Mouse (Mus musculus): ENCODE data around the gene Znrf1. TPM values are rescaled to one million over a fixed set of nuclear protein-coding genes. Genes with fewer than 3 reads are reported as not detected.

Znrf1 gene
- polyA plus RNA-seq, 1 experiment from 2014 or later, result 39.3 TPM

- no peak for DNase-seq (ENCODE audit: low spot score)
- H3K9ac ChIP-seq (replicated peaks; ENCODE audit: low read length), result no peak overlapping the region
- no peaks in the 10 kb centered on the region for H3K9me3 ChIP-seq (replicated peaks; ENCODE audit: control insufficient read depth, low read length)
- no peak overlapping the region for H3K4me3 ChIP-seq (ENCODE audit: low read depth, low read length)
- WGBS, result 71% methylated on average over 11 of the region's 11 CpGs
- no peak overlapping the region for H3K27ac ChIP-seq (replicated peaks; ENCODE audit: low read depth, low read length)
- no peaks in the 10 kb centered on the region for H3K27me3 ChIP-seq (ENCODE audit: control insufficient read depth, insufficient read depth, low read length)
- ATAC-seq (replicated peaks; ENCODE audit: insufficient number of reproducible peaks, low FRiP score, low TSS enrichment, low read depth), result no peak
- H3K36me3 ChIP-seq (replicated peaks; ENCODE audit: control insufficient read depth, insufficient read depth, low read depth, low read length), result no peaks in the 10 kb centered on the region; the same call in 1 of the 2 replicates
- no peak overlapping the region for H3K4me2 ChIP-seq (ENCODE audit: low read depth, low read length)
- no peaks in the 10 kb centered on the region for H3K4me1 ChIP-seq (ENCODE audit: control insufficient read depth, insufficient read depth, low read length)
These were observed 34.0 kb upstream of the Znrf1 start for GRCm38 (mm10) chr8:111501724-111502464.

DNA sequence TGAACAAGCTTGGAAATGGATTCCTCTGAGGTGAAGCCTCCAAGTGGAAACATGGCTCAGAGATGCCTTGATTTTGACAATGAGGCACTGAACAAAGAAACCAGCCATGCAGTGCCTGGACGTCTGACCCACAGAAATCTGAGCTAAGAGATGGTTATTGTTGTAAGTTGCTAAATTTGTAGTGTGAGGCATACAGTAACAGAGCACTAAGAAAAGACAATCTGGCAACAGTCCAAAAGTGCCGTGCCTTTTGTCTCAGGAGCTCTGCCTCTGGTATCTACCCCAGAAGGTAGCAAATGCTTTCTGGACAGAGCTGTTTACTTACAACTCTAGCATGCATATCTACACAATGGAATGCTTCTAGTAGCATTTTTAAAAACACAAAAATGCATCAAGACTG, 27.3 kb upstream of the Znrf1 start:
- no peak overlapping the region for H3K4me3 ChIP-seq (ENCODE audit: low read depth, low read length)
- no peaks in the 10 kb centered on the region for H3K9me3 ChIP-seq (replicated peaks; ENCODE audit: control insufficient read depth, low read length)
- 63% methylated on average over 2 of the region's 2 CpGs for WGBS
- H3K9ac ChIP-seq (replicated peaks; ENCODE audit: low read length), result no peak overlapping the region
- no peak for DNase-seq (ENCODE audit: low spot score)
- no peaks in the 10 kb centered on the region for H3K27me3 ChIP-seq (ENCODE audit: control insufficient read depth, insufficient read depth, low read length)
- no peaks in the 10 kb centered on the region for H3K36me3 ChIP-seq (replicated peaks; ENCODE audit: control insufficient read depth, insufficient read depth, low read depth, low read length)
- ATAC-seq (replicated peaks; ENCODE audit: insufficient number of reproducible peaks, low FRiP score, low TSS enrichment, low read depth), result no peak
- no peak overlapping the region for H3K27ac ChIP-seq (replicated peaks; ENCODE audit: low read depth, low read length)
- no peaks in the 10 kb centered on the region for H3K4me1 ChIP-seq (ENCODE audit: control insufficient read depth, insufficient read depth, low read length)
- H3K4me2 ChIP-seq (ENCODE audit: low read depth, low read length), result no peak overlapping the region

DNA sequence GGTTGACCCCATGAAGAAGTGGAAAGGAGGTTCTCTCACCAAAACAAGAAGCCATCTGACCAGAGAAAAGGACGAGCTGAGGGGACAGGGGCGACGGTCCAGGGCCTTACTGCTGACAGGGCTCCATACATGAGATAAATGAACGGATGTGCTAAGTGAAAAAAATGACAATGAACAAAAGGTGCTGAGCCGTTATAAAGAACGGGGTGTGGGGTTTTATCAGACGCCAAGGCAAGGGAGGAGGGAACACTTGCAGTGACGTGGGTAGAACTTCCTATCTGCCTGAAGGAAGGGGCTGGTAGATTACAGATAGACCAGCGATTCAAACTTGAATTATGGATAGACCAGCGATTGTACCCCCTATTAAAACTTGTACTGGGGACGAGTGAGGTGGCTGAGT, 26.6 kb upstream of the Znrf1 start:
- 86% methylated on average over 11 of the region's 11 CpGs for WGBS
- Histone ChIP-seq H3K27me3 (ENCODE audit: control insufficient read depth, insufficient read depth, low read length) (no peaks in the 10 kb centered on the region), H3K4me2 (ENCODE audit: low read depth, low read length) (no peak overlapping the region), H3K4me3 (ENCODE audit: low read depth, low read length) (no peak overlapping the region), H3K9me3 (replicated peaks; ENCODE audit: control insufficient read depth, low read length) (no peaks in the 10 kb centered on the region), H3K27ac (replicated peaks; ENCODE audit: low read depth, low read length) (no peak overlapping the region), H3K9ac (replicated peaks; ENCODE audit: low read length) (no peak overlapping the region), H3K36me3 (replicated peaks; ENCODE audit: control insufficient read depth, insufficient read depth, low read depth, low read length) (no peaks in the 10 kb centered on the region), H3K4me1 (ENCODE audit: control insufficient read depth, insufficient read depth, low read length) (no peaks in the 10 kb centered on the region)
- ATAC-seq (replicated peaks; ENCODE audit: insufficient number of reproducible peaks, low FRiP score, low TSS enrichment, low read depth) (no peak), DNase-seq (ENCODE audit: low spot score) (no peak)

DNA sequence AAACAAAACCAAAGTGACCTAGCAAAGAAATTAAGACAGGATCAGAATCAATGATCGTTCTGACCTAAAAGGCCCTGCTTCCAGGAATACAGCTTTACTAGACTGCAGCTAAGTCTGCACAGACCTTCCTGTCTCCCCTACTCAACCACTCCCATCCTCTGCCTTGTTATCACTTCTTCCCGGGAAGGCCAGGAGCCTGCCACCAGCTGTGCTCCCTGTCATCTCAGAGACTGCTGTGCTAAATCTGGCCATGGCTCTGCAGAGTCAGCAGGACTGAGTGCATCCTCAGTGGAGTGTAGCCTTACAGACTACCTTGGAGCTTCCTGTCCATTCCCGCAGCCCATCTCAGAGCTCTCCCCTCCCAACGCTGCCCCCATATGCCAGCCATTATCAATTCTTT, 25.5 kb upstream of the Znrf1 start:
- Histone ChIP-seq H3K9ac (replicated peaks; ENCODE audit: low read length) (no peak overlapping the region), H3K36me3 (replicated peaks; ENCODE audit: control insufficient read depth, insufficient read depth, low read depth, low read length) (no peaks in the 10 kb centered on the region), H3K4me1 (ENCODE audit: control insufficient read depth, insufficient read depth, low read length) (no peaks in the 10 kb centered on the region), H3K27ac (replicated peaks; ENCODE audit: low read depth, low read length) (no peak overlapping the region), H3K9me3 (replicated peaks; ENCODE audit: control insufficient read depth, low read length) (no peaks in the 10 kb centered on the region), H3K27me3 (ENCODE audit: control insufficient read depth, insufficient read depth, low read length) (no peaks in the 10 kb centered on the region), H3K4me3 (ENCODE audit: low read depth, low read length) (no peak overlapping the region), H3K4me2 (ENCODE audit: low read depth, low read length) (no peak overlapping the region)
- DNase-seq (ENCODE audit: low spot score) (no peak), ATAC-seq (replicated peaks; ENCODE audit: insufficient number of reproducible peaks, low FRiP score, low TSS enrichment, low read depth) (no peak)
- WGBS, result 56% methylated on average over 4 of the region's 4 CpGs

GRCm38 (mm10) chr8:111512941-111513340, 23.0 kb upstream of the Znrf1 start:
- no peaks in the 10 kb centered on the region for H3K9me3 ChIP-seq (replicated peaks; ENCODE audit: control insufficient read depth, low read length)
- DNase-seq (ENCODE audit: low spot score) (no peak), ATAC-seq (replicated peaks; ENCODE audit: insufficient number of reproducible peaks, low FRiP score, low TSS enrichment, low read depth) (no peak)
- H3K4me1 ChIP-seq (ENCODE audit: control insufficient read depth, insufficient read depth, low read length), result no peaks in the 10 kb centered on the region
- H3K9ac ChIP-seq (replicated peaks; ENCODE audit: low read length), result no peak overlapping the region
- H3K4me3 ChIP-seq (ENCODE audit: low read depth, low read length), result no peak overlapping the region
- WGBS, result 87% methylated on average over 7 of the region's 7 CpGs
- no peaks in the 10 kb centered on the region for H3K27me3 ChIP-seq (ENCODE audit: control insufficient read depth, insufficient read depth, low read length)
- no peaks in the 10 kb centered on the region for H3K36me3 ChIP-seq (replicated peaks; ENCODE audit: control insufficient read depth, insufficient read depth, low read depth, low read length)
- H3K4me2 ChIP-seq (ENCODE audit: low read depth, low read length), result no peak overlapping the region
- no peak overlapping the region for H3K27ac ChIP-seq (replicated peaks; ENCODE audit: low read depth, low read length)

DNA sequence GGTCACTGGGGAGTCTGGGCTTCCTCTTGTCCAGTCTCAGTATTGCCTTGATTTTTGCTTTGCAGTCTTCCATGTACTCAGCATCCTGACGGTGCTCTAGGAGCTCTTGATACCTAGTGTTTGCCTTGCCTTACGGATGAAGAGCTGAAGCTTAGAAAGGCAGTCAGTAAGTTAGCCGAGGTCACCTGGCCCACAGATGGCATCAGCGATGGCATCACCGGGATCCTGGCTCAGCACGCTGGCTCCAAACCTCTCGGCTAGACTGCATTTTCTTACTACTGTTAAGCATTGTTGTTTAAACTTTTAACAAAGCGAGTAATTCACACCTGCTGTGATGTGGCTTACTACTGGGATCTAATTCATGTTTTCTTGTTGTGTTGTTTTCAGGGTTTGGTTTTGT, 22.5 kb upstream of the Znrf1 start:
- Histone ChIP-seq H3K4me2 (ENCODE audit: low read depth, low read length) (no peak overlapping the region), H3K27me3 (ENCODE audit: control insufficient read depth, insufficient read depth, low read length) (no peaks in the 10 kb centered on the region), H3K27ac (replicated peaks; ENCODE audit: low read depth, low read length) (no peak overlapping the region), H3K4me1 (ENCODE audit: control insufficient read depth, insufficient read depth, low read length) (no peaks in the 10 kb centered on the region), H3K9ac (replicated peaks; ENCODE audit: low read length) (no peak overlapping the region), H3K4me3 (ENCODE audit: low read depth, low read length) (no peak overlapping the region), H3K36me3 (replicated peaks; ENCODE audit: control insufficient read depth, insufficient read depth, low read depth, low read length) (no peaks in the 10 kb centered on the region), H3K9me3 (replicated peaks; ENCODE audit: control insufficient read depth, low read length) (no peaks in the 10 kb centered on the region)
- WGBS, result 83% methylated on average over 8 of the region's 8 CpGs
- ATAC-seq (replicated peaks; ENCODE audit: insufficient number of reproducible peaks, low FRiP score, low TSS enrichment, low read depth) (no peak), DNase-seq (ENCODE audit: low spot score) (no peak)

DNA sequence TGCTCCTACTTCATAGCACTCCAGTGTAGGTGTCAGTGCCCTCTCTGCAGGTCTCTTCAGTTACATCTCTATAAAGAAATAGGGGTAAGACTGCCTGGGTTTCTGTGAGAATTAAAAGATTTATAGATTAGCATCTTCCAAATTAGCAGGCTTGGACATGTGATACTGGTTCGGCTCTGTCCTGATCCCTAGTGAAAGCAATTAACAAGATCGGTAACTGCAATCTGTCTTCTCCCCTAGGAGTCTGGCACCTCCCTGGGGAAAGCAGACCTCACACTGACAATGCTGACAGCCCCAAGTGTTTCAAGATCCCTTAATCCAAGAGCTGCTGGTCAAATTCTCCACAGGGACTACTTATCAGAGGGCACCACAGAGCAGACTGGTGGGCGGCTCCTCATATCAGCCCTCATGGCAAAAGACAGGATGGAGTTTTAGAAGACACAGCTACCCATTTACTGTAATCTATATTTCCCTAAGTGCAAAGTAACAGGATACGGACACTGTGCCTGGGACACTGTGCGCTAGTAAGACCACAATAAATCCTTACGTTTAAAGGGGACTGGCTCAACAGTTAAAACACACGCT, 19.4 kb upstream of the Znrf1 start:
- no peak for ATAC-seq (replicated peaks; ENCODE audit: insufficient number of reproducible peaks, low FRiP score, low TSS enrichment, low read depth)
- Histone ChIP-seq H3K36me3 (replicated peaks; ENCODE audit: control insufficient read depth, insufficient read depth, low read depth, low read length) (no peaks in the 10 kb centered on the region), H3K9me3 (replicated peaks; ENCODE audit: control insufficient read depth, low read length) (no peaks in the 10 kb centered on the region), H3K4me1 (ENCODE audit: control insufficient read depth, insufficient read depth, low read length) (no peaks in the 10 kb centered on the region), H3K4me2 (ENCODE audit: low read depth, low read length) (no peak overlapping the region), H3K9ac (replicated peaks; ENCODE audit: low read length) (no peak overlapping the region), H3K27ac (replicated peaks; ENCODE audit: low read depth, low read length) (no peak overlapping the region), H3K27me3 (ENCODE audit: control insufficient read depth, insufficient read depth, low read length) (no peaks in the 10 kb centered on the region), H3K4me3 (ENCODE audit: low read depth, low read length) (no peak overlapping the region)
- 77% methylated on average over 7 of the region's 7 CpGs for WGBS
- no peak for DNase-seq (ENCODE audit: low spot score)

GRCm38 (mm10) chr8:111517466-111517865, 18.4 kb upstream of the Znrf1 start:
- no peak overlapping the region for H3K4me3 ChIP-seq (ENCODE audit: low read depth, low read length)
- DNase-seq (ENCODE audit: low spot score), result no peak
- no peaks in the 10 kb centered on the region for H3K4me1 ChIP-seq (ENCODE audit: control insufficient read depth, insufficient read depth, low read length)
- H3K9me3 ChIP-seq (replicated peaks; ENCODE audit: control insufficient read depth, low read length), result no peaks in the 10 kb centered on the region
- H3K27me3 ChIP-seq (ENCODE audit: control insufficient read depth, insufficient read depth, low read length), result no peaks in the 10 kb centered on the region
- no peak overlapping the region for H3K27ac ChIP-seq (replicated peaks; ENCODE audit: low read depth, low read length)
- H3K9ac ChIP-seq (replicated peaks; ENCODE audit: low read length), result no peak overlapping the region
- no peaks in the 10 kb centered on the region for H3K36me3 ChIP-seq (replicated peaks; ENCODE audit: control insufficient read depth, insufficient read depth, low read depth, low read length)
- 78% methylated on average over 2 of the region's 2 CpGs for WGBS
- H3K4me2 ChIP-seq (ENCODE audit: low read depth, low read length), result no peak overlapping the region
- no peak for ATAC-seq (replicated peaks; ENCODE audit: insufficient number of reproducible peaks, low FRiP score, low TSS enrichment, low read depth)
